Mouse (Mus musculus) C2C12 (cell line): ENCODE results near the gene Phrf1. TPM values are rescaled to one million over a fixed set of nuclear protein-coding genes. Genes with fewer than 3 reads are reported as not detected.

Experiments used
- H3K27me3 ChIP-seq: one replicate; pipeline ENCODE4 v1.6.1; 2011; ENCODE audit not compliant: control insufficient read depth, insufficient read depth, insufficient read length
- H3K36me3 ChIP-seq: one replicate; pipeline ENCODE4 v1.6.1; 2011; ENCODE audit not compliant: control insufficient read depth, insufficient read depth
- H3K4me3 ChIP-seq: one replicate; pipeline ENCODE4 v1.5.1; 2011; ENCODE audit warnings: mild to moderate bottlenecking, control low read depth; ENCODE audit not compliant: poor library complexity, insufficient read depth, severe bottlenecking
- H3K79me2 ChIP-seq: one replicate; pipeline ENCODE4 v1.6.1; 2011; ENCODE audit not compliant: control insufficient read depth, insufficient read depth
- H3K79me3 ChIP-seq: one replicate; pipeline ENCODE4 v1.6.1; 2011; ENCODE audit warnings: low read depth, control low read depth
- H3ac ChIP-seq: one replicate; pipeline ENCODE3; 2011; ENCODE audit warnings: low read depth; ENCODE audit not compliant: control insufficient read depth, insufficient read length
- CEBPB ChIP-seq: IDR thresholded peaks from one replicate; pipeline ENCODE4 v1.6.1; 2011; ENCODE audit warnings: low read depth, mild to moderate bottlenecking, control low read depth, moderate library complexity
- CTCF ChIP-seq: IDR thresholded peaks from one replicate; pipeline ENCODE4 v1.5.1; 2011; ENCODE audit not compliant: control insufficient read depth, insufficient read depth, insufficient read length
- FOSL1 ChIP-seq: IDR thresholded peaks from one replicate; pipeline ENCODE4 v1.8.0; 2011; ENCODE audit warnings: mild to moderate bottlenecking, low read length; ENCODE audit not compliant: poor library complexity, insufficient read depth, severe bottlenecking
- MAX ChIP-seq: IDR thresholded peaks from one replicate; pipeline ENCODE4 v1.6.1; 2011; ENCODE audit warnings: mild to moderate bottlenecking, control low read depth
- MYOD1 ChIP-seq: IDR thresholded peaks from one replicate; pipeline ENCODE4 v1.6.1; 2011; ENCODE audit warnings: low read depth; ENCODE audit not compliant: control insufficient read depth, insufficient read length
- MYOG ChIP-seq: IDR thresholded peaks from one replicate; pipeline ENCODE4 v1.6.1; 2011; ENCODE audit not compliant: control insufficient read depth, insufficient read length; ENCODE audit errors: extremely low read depth
- USF1 ChIP-seq: IDR thresholded peaks from one replicate; pipeline ENCODE4 v1.6.1; 2011; ENCODE audit warnings: low read depth, mild to moderate bottlenecking, control low read depth, moderate library complexity
- polyA plus RNA-seq: library from polyadenylated mRNA; unstranded; fragments of >200 nt; fragmentation: generic; extraction: Trizol; gene quantifications from one replicate; pipeline ENCODE4 v1.2.1, GENCODE M21; 2012; ENCODE audit warnings: missing spikeins

The Phrf1 gene
- polyA plus RNA-seq, 1 experiment: 60.2 TPM

GRCm38 (mm10) chr7:141292583-141293388, 64.2 kb downstream of the Phrf1 start:
- Histone ChIP-seq H3K27me3 (peaks cover 22% of the 10 kb centered on the region), H3K36me3 (no peaks in the 10 kb centered on the region), H3K79me3 (no peaks in the 10 kb centered on the region), H3K4me3 (no peak overlapping the region), H3ac (no peak overlapping the region), H3K79me2 (no peaks in the 10 kb centered on the region)
- no peak for TF ChIP-seq MAX
- TF ChIP-seq MYOD1: no peak
- TF ChIP-seq CEBPB: no peak

GRCm38 (mm10) chr7:141293852-141294471, 65.4 kb downstream of the Phrf1 start:
- peaks cover 22% of the 10 kb centered on the region for H3K27me3 ChIP-seq
- H3ac ChIP-seq: no peak overlapping the region
- H3K4me3 ChIP-seq: no peak overlapping the region
- no peaks in the 10 kb centered on the region for H3K79me3 ChIP-seq
- TF ChIP-seq CTCF: no peak
- TF ChIP-seq CEBPB: no peak
- no peak for TF ChIP-seq MYOG
- TF ChIP-seq MAX: no peak
- TF ChIP-seq MYOD1: no peak
- no peak for TF ChIP-seq USF1
- no peak for TF ChIP-seq FOSL1
- no peaks in the 10 kb centered on the region for H3K79me2 ChIP-seq
- H3K36me3 ChIP-seq: no peaks in the 10 kb centered on the region

- H3K79me2 ChIP-seq: no peaks in the 10 kb centered on the region
- H3K36me3 ChIP-seq: no peaks in the 10 kb centered on the region
- no peak overlapping the region for H3K4me3 ChIP-seq
- peaks cover 22% of the 10 kb centered on the region for H3K27me3 ChIP-seq
- TF ChIP-seq CEBPB (no peak), MYOG (no peak), CTCF (no peak), FOSL1 (no peak), MAX (no peak), MYOD1 (no peak), USF1 (no peak)
- no peak overlapping the region for H3ac ChIP-seq
- H3K79me3 ChIP-seq: no peaks in the 10 kb centered on the region
Measured at GRCm38 (mm10) chr7:141294479-141294878, 65.9 kb downstream of the Phrf1 start.

- TF ChIP-seq MYOG: no peak
- Histone ChIP-seq H3K27me3 (peaks cover 14% of the 10 kb centered on the region), H3K36me3 (peaks cover 18% of the 10 kb centered on the region), H3K79me2 (no peaks in the 10 kb centered on the region), H3K79me3 (no peaks in the 10 kb centered on the region), H3K4me3 (no peak overlapping the region), H3ac (no peak overlapping the region)
Measured at GRCm38 (mm10) chr7:141297926-141298650, 69.5 kb downstream of the Phrf1 start.

GRCm38 (mm10) chr7:141299175-141299574, 70.6 kb downstream of the Phrf1 start:
- Histone ChIP-seq H3ac (no peak overlapping the region), H3K79me3 (no peaks in the 10 kb centered on the region), H3K4me3 (no peak overlapping the region), H3K27me3 (peaks cover 3% of the 10 kb centered on the region), H3K79me2 (no peaks in the 10 kb centered on the region), H3K36me3 (peaks cover 20% of the 10 kb centered on the region)
- TF ChIP-seq USF1: no peak
- TF ChIP-seq CEBPB: no peak
- no peak for TF ChIP-seq MAX
- no peak for TF ChIP-seq MYOG
- no peak for TF ChIP-seq CTCF
- TF ChIP-seq FOSL1: no peak
- TF ChIP-seq MYOD1: no peak
